Mouse (Mus musculus) limb, embryonic 14.5 days (tissue): ENCODE data around the gene Cacna1a. TPM values are rescaled to one million over a fixed set of nuclear protein-coding genes. Genes with fewer than 3 reads are reported as not detected.

ENCODE experiments used
- ATAC-seq: fragments of 200-750 bp; cut with Nextera tagmentation; 2 replicates; pipeline ENCODE4 v1.8.0; 2017; ENCODE audit warnings: low read depth, moderate number of reproducible peaks, moderate TSS enrichment; ENCODE audit not compliant: low FRiP score
- DNase-seq: peaks from one replicate; pipeline ENCODE4 v3.0.0-alpha.2; 2015; ENCODE audit warnings: low spot score
- H3K27ac ChIP-seq: fragments of 300-500 bp; sonication (generic); replicated peaks from 2 replicates; pipeline ENCODE4 v1.5.1; 2014; ENCODE audit warnings: low read depth, mild to moderate bottlenecking, low read length, moderate library complexity, mixed read lengths
- H3K27me3 ChIP-seq: fragments of 300-500 bp; sonication (generic); 2 replicates; pipeline ENCODE4 v1.6.1; 2014; ENCODE audit warnings: low read length, mixed read lengths; ENCODE audit not compliant: control insufficient read depth, insufficient read depth
- H3K36me3 ChIP-seq: fragments of 300-500 bp; sonication (generic); 2 replicates; pipeline ENCODE4 v1.6.1; 2014; ENCODE audit warnings: mild to moderate bottlenecking, low read length, moderate library complexity, mixed read lengths; ENCODE audit not compliant: control insufficient read depth, insufficient read depth
- H3K4me1 ChIP-seq: fragments of 300-500 bp; sonication (generic); 2 replicates; pipeline ENCODE4 v1.6.1; 2014; ENCODE audit warnings: antibody characterized with exemption, low read length, mixed read lengths; ENCODE audit not compliant: control insufficient read depth, insufficient read depth
- H3K4me2 ChIP-seq: fragments of 300-500 bp; sonication (generic); replicated peaks from 2 replicates; pipeline ENCODE4 v1.6.1; 2014; ENCODE audit warnings: low read depth, mild to moderate bottlenecking, low read length, moderate library complexity; ENCODE audit not compliant: severe bottlenecking
- H3K4me3 ChIP-seq: fragments of 300-500 bp; sonication (generic); replicated peaks from 2 replicates; pipeline ENCODE4 v1.5.1; 2014; ENCODE audit warnings: low read length
- H3K9ac ChIP-seq: fragments of 300-500 bp; sonication (generic); 2 replicates; pipeline ENCODE4 v1.6.1; 2014; ENCODE audit warnings: mild to moderate bottlenecking, low read depth, low read length, moderate library complexity; ENCODE audit not compliant: severe bottlenecking
- H3K9me3 ChIP-seq: fragments of 300-500 bp; sonication (generic); 2 replicates; pipeline ENCODE4 v1.6.1; 2016; ENCODE audit warnings: low read length; ENCODE audit not compliant: control insufficient read depth
- POLR2A ChIP-seq: fragments of 200-500 bp; IDR thresholded peaks from 2 replicates; pipeline ENCODE4 v1.8.0; 2012; ENCODE audit warnings: inconsistent platforms, mild to moderate bottlenecking, moderate library complexity, borderline replicate concordance; ENCODE audit not compliant: insufficient read depth, insufficient read length; ENCODE audit errors: extremely low read depth
- WGBS: fragments of 180-500 bp; shearing (Covaris S2); extraction: QIAGEN DNeasy Blood & Tissue Kit; methylation state at CpG from one replicate; pipeline ENCODE4 v1.1.7; 2014; 5-methylcytosine and 5-hydroxymethylcytosine counted together
- polyA plus RNA-seq, 2 experiments: library from polyadenylated mRNA; depleted of rRNA in 1 of 2; stranded (reverse) in 1 of 2; unstranded in 1 of 2; fragments of >200 nt; fragmentation: Nextera tagmentation in 1 of 2; extraction: Ambion mirVana in 1 of 2; gene quantifications; 2 replicates each; pipeline versions ENCODE4 v1.2.1 to v1.2.3; 2012 to 2014

The Cacna1a gene
- polyA plus RNA-seq, 2 experiments = 6.8 to 24.3 TPM

DNA sequence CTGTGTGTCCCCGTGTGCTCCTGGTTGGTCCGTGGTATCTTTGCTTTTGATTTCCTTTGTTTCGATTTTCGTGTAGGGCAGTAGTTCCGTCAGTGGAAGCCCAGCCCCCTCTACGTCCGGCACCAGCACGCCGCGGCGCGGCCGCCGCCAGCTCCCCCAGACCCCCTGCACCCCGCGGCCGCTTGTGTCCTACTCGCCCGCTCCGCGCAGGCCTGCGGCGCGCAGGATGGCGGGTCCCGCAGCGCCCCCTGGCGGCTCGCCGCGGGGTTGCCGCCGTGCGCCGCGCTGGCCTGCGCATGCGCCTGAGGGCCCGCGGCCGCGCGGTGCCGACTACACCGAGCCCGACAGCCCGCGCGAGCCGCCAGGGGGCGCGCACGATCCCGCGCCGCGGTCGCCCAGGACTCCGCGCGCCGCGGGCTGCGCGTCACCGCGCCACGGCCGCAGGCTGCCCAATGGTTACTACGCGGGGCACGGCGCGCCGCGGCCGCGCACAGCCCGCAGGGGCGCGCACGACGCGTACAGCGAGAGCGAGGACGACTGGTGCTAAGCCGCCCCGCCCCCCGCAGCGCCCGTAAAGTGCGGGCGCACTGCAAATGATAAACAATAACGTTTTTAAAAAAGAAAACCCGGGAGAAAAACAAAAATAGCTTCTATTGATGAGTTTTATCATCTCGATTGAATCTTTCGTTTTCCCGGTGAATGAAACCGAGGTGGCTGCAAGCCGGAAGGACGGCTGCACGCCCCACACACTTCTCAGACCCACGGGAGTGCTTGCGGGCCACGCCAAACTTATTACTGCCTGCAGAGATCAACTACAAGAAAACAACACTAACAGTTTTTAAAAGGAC lies 251.1 kb downstream of the Cacna1a start:
- Histone ChIP-seq H3K27ac (peak overlapping the region; percentile 95), H3K9ac (peak overlapping the region; percentile 83), H3K9me3 (no peaks in the 10 kb centered on the region), H3K27me3 (no peaks in the 10 kb centered on the region), H3K36me3 (no peaks in the 10 kb centered on the region), H3K4me1 (peaks cover 27% of the 10 kb centered on the region), H3K4me3 (peak overlapping the region; percentile 53), H3K4me2 (peak overlapping the region; percentile 86)
- DNase-seq (peak; percentile 94), ATAC-seq (peak; percentile 90)
- under 1% methylated on average over 74 of the region's 106 CpGs for WGBS
- peak; percentile 88; the same call in 1 of the 2 replicates for TF ChIP-seq POLR2A

DNA sequence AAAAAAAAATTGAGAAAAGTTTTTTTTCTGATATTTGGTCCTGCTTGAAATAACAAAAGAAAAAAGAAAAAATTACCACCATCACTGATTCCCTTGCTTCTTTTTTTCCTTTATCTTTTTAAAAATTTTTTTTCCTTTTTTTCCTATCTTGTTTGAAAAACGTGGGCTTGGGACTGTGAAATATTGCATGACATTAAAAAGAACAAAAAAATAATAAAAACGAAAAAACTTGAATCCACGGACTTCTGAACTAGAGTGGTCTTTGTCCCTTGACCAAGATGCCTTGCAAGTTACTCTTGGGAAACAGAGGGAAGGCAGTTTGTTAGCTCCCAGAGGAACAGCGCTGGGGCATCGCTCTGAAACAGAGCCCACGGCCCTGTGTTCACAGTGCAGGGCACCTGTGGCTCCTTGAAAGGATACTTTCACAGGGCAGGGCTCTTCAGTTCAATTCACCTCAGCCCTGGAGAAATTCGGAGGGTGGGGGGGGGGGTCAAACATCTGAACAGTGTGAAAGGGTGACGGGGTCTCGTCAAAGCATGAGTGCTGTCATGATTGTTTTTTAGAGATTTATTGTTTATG lies 251.9 kb downstream of the Cacna1a start:
- H3K9ac ChIP-seq = peak overlapping the region; percentile 54; the same call in 1 of the 2 replicates
- 23% methylated on average over 9 of the region's 9 CpGs for WGBS
- H3K4me2 ChIP-seq = peak overlapping the region; percentile 86
- ATAC-seq (no peak), DNase-seq (no peak)
- H3K4me3 ChIP-seq = peak overlapping the region; percentile 53
- H3K4me1 ChIP-seq = peaks cover 21% of the 10 kb centered on the region
- H3K27ac ChIP-seq = no peak overlapping the region
- TF ChIP-seq POLR2A = no peak
- no peaks in the 10 kb centered on the region for H3K9me3 ChIP-seq
- no peaks in the 10 kb centered on the region for H3K36me3 ChIP-seq
- no peaks in the 10 kb centered on the region for H3K27me3 ChIP-seq

DNA sequence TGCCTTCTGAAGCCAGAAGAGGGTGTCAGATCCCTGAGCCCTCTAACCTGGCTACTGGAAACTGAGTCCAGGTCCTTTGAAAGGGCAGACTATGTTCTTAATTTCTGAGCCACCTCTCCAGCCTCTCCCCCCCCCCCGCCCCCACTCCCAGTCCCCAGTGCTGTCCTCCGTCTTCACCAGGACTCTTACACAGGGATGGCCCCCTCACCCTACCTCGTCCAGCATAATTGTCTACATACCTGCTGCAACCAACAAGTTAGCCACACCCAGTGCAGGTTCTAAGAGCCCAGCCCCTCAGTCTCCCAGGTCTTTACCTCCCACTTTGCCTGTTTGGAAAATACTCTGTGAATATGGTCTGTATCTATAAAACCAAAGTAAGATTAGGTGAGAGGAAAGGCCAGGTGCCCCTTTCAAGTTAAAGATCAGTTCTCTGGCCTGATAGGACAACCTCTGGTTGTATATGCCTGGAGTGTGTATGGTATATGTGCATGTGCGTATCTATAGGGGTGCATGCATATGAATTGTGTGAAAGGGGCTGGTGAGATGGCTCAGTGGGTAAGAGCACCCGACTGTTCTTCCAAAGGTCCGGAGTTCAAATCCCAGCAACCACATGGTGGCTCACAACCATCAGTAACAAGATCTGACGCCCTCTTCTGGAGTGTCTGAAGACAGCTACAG lies 252.5 kb downstream of the Cacna1a start:
- Histone ChIP-seq H3K4me3 (no peak overlapping the region), H3K4me2 (peak overlapping the region; percentile 86; the same call in 1 of the 2 replicates)
- no peak for TF ChIP-seq POLR2A

DNA sequence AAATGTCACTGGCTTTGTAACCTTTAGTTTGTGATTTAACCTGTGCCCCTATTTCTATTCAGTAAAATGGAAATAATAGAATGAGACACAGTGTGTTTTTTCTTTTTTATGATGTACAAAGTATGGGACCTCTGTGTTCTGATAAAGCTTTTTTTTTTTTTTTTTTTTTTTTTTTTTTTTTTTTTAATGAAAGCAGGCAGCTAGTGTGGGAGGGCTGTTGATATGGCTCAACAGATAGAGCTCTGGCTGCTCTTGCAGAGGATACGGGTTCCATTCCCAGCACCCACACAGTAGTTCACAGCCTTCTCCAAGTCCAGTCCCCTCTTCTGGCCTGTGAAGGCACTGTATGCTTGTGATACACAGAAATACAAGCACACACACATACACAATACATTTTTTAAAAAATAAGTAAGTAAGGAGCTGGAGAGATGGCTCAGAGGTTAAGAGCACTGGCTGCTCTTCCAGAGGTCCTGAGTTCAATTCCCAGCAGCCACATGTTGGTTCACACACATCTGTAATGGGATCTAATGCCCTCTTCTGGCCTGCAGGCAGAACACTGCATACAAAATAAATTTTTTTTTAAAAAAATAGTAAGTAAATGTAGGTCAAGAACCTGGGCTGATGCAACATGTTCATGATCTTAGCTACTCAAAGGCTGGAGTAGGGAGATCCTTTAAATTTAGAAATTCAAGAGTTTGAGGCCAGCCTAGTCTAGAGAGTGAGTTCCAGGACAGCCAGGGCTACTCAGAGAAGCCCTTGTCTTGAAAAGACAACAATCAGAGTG lies 253.5 kb downstream of the Cacna1a start:
- no peak for TF ChIP-seq POLR2A
- no peak overlapping the region for H3K9ac ChIP-seq

More for the DNA sequence above, 252.5 kb downstream of the Cacna1a start:
- 68% methylated on average over 6 of the region's 7 CpGs for WGBS
- ATAC-seq (no peak), DNase-seq (no peak)
- Histone ChIP-seq H3K27ac (no peak overlapping the region), H3K36me3 (no peaks in the 10 kb centered on the region), H3K4me1 (peaks cover 15% of the 10 kb centered on the region), H3K9ac (no peak overlapping the region), H3K9me3 (no peaks in the 10 kb centered on the region), H3K27me3 (no peaks in the 10 kb centered on the region)

More for the DNA sequence above, 253.5 kb downstream of the Cacna1a start:
- Histone ChIP-seq H3K4me2 (no peak overlapping the region), H3K4me3 (no peak overlapping the region), H3K27me3 (no peaks in the 10 kb centered on the region), H3K27ac (no peak overlapping the region), H3K9me3 (no peaks in the 10 kb centered on the region), H3K4me1 (peaks cover 8% of the 10 kb centered on the region; the same call in 1 of the 2 replicates), H3K36me3 (no peaks in the 10 kb centered on the region)
- WGBS = 78% methylated on average over 1 of the region's 1 CpGs
- ATAC-seq = no peak
- no peak for DNase-seq
